Mouse (Mus musculus) MEL-GATA-1-ER (cell line): ENCODE results near the gene Tmem201.
A peak's percentile ranks its signal among the peaks of the same experiment; 100 is the strongest.

Source experiments
- DNase-seq: peaks from one replicate; pipeline ENCODE4 v3.0.0-alpha.2; 2012; ENCODE audit warnings: low read depth; ENCODE audit errors: extremely low read depth

The Tmem201 gene

GRCm38 (mm10) chr4:149722104-149723020, 15.5 kb downstream of the Tmem201 start:
- no peak for DNase-seq

GRCm38 (mm10) chr4:149721163-149721562, 16.7 kb downstream of the Tmem201 start:
- no peak for DNase-seq

GRCm38 (mm10) chr4:149719686-149720085, 18.2 kb downstream of the Tmem201 start:
- no peak for DNase-seq

- no peak for DNase-seq
Measured at GRCm38 (mm10) chr4:149714542-149714941, 23.3 kb downstream of the Tmem201 start.

- no peak for DNase-seq
Measured at GRCm38 (mm10) chr4:149711955-149712354, 25.9 kb downstream of the Tmem201 start.

GRCm38 (mm10) chr4:149711485-149711884, 26.4 kb downstream of the Tmem201 start:
- DNase-seq: no peak

GRCm38 (mm10) chr4:149710510-149710909, 27.3 kb downstream of the Tmem201 start:
- DNase-seq: peak; percentile 93

GRCm38 (mm10) chr4:149705941-149706340, 31.9 kb downstream of the Tmem201 start:
- no peak for DNase-seq

- no peak for DNase-seq
Measured at GRCm38 (mm10) chr4:149705298-149705697, 32.5 kb downstream of the Tmem201 start.

- no peak for DNase-seq
Measured at GRCm38 (mm10) chr4:149702210-149702979, 35.4 kb downstream of the Tmem201 start, which contains the start of gene Pik3cd. TSS of gene Pik3cd (minus strand) at chr4:149702571.

GRCm38 (mm10) chr4:149701426-149702209, 36.2 kb downstream of the Tmem201 start:
- DNase-seq: peak; percentile 60

GRCm38 (mm10) chr4:149699953-149700352, 37.9 kb downstream of the Tmem201 start:
- no peak for DNase-seq

- peak; percentile 64 for DNase-seq
Measured at GRCm38 (mm10) chr4:149698197-149698821, 39.5 kb downstream of the Tmem201 start.

GRCm38 (mm10) chr4:149697506-149698196, 40.2 kb downstream of the Tmem201 start:
- peak; percentile 66 for DNase-seq

- DNase-seq: no peak
Measured at GRCm38 (mm10) chr4:149696189-149696971, 41.5 kb downstream of the Tmem201 start.

- no peak for DNase-seq
Measured at GRCm38 (mm10) chr4:149691368-149691767, 46.5 kb downstream of the Tmem201 start.

- DNase-seq: peak; percentile 68
Measured at GRCm38 (mm10) chr4:149690828-149691280, 47.0 kb downstream of the Tmem201 start.

GRCm38 (mm10) chr4:149689822-149690700, 47.8 kb downstream of the Tmem201 start:
- DNase-seq: no peak
